Mouse (Mus musculus): ENCODE measurements around the gene Ptdss2. TPM values are rescaled to one million over a fixed set of nuclear protein-coding genes. Genes with fewer than 3 reads are reported as not detected.

The Ptdss2 gene
- total RNA-seq, 4 experiments from 2014 or later: 39.5 to 57.5 (median 54.0) TPM

- DNase-seq (ENCODE audit: low spot score in 2 of 2): peak; percentile 82 to 86
Measured at GRCm38 (mm10) chr7:141122689-141123516, 721 bp downstream of the Ptdss2 start.

GRCm38 (mm10) chr7:141123517-141123856 lies 1.3 kb downstream of the Ptdss2 start:
- no peak for DNase-seq (ENCODE audit: low spot score in 2 of 2)

GRCm38 (mm10) chr7:141131024-141131820 lies 9.0 kb downstream of the Ptdss2 start:
- DNase-seq (ENCODE audit: low spot score in 2 of 2): peak; percentile 84 to 89

GRCm38 (mm10) chr7:141131904-141132755 lies 9.9 kb downstream of the Ptdss2 start:
- no peak for DNase-seq (ENCODE audit: low spot score in 2 of 2)

GRCm38 (mm10) chr7:141141326-141141725 lies 19.1 kb downstream of the Ptdss2 start:
- no peak for DNase-seq (ENCODE audit: low spot score in 2 of 2)

GRCm38 (mm10) chr7:141143112-141143511 lies 20.9 kb downstream of the Ptdss2 start:
- no peak for DNase-seq (ENCODE audit: low spot score in 2 of 2)

GRCm38 (mm10) chr7:141143861-141144260 lies 21.7 kb downstream of the Ptdss2 start:
- no peak for DNase-seq (ENCODE audit: low spot score in 2 of 2)

- DNase-seq (ENCODE audit: low spot score in 2 of 2): no peak
Measured at GRCm38 (mm10) chr7:141144650-141145049, 22.5 kb downstream of the Ptdss2 start.

GRCm38 (mm10) chr7:141145403-141145802 lies 23.2 kb downstream of the Ptdss2 start:
- no peak for DNase-seq (ENCODE audit: low spot score in 2 of 2)

- no peak for DNase-seq (ENCODE audit: low spot score in 2 of 2)
Measured at GRCm38 (mm10) chr7:141146043-141146595, 23.9 kb downstream of the Ptdss2 start.

GRCm38 (mm10) chr7:141147044-141147443 lies 24.9 kb downstream of the Ptdss2 start:
- DNase-seq (ENCODE audit: low spot score in 2 of 2): no peak

- DNase-seq (ENCODE audit: low spot score in 2 of 2): no peak
Measured at GRCm38 (mm10) chr7:141148639-141149038, 26.5 kb downstream of the Ptdss2 start.

GRCm38 (mm10) chr7:141155362-141155761 lies 33.2 kb downstream of the Ptdss2 start:
- no peak for DNase-seq (ENCODE audit: low spot score in 2 of 2)

GRCm38 (mm10) chr7:141164397-141164796 lies 42.2 kb downstream of the Ptdss2 start:
- no peak for DNase-seq (ENCODE audit: low spot score in 2 of 2)

- DNase-seq (ENCODE audit: low spot score in 2 of 2): no peak
Measured at GRCm38 (mm10) chr7:141164850-141165249, 42.7 kb downstream of the Ptdss2 start.

GRCm38 (mm10) chr7:141167901-141168517 lies 45.8 kb downstream of the Ptdss2 start:
- no peak for DNase-seq (ENCODE audit: low spot score in 2 of 2)

- no peak for DNase-seq (ENCODE audit: low spot score in 2 of 2)
Measured at GRCm38 (mm10) chr7:141168518-141168953, 46.4 kb downstream of the Ptdss2 start.

GRCm38 (mm10) chr7:141169300-141169699 lies 47.1 kb downstream of the Ptdss2 start:
- no peak for DNase-seq (ENCODE audit: low spot score in 2 of 2)

- no peak for DNase-seq (ENCODE audit: low spot score in 2 of 2)
Measured at GRCm38 (mm10) chr7:141169866-141170265, 47.7 kb downstream of the Ptdss2 start.

GRCm38 (mm10) chr7:141172116-141173006 lies 50.2 kb downstream of the Ptdss2 start, which contains the start of gene Rnh1:
Gene Rnh1, minus strand, starts transcription at chr7:141172857.
- DNase-seq (ENCODE audit: low spot score in 2 of 2): peak; percentile 90 to 92

Measured in layer of hippocampus, adult 8-10 months (tissue).